Mouse (Mus musculus): Measurements from ENCODE around the gene Med8. TPM values are rescaled to one million over a fixed set of nuclear protein-coding genes. Genes with fewer than 3 reads are reported as not detected.

Med8 gene
- total RNA-seq (2022), result 10 to 100 TPM; 34.8 to 41.7 (median 38.3) TPM

- DNase-seq (ENCODE audit: low spot score in 2 of 2), result peak; percentile 80 to 83
Measured at GRCm38 (mm10) chr4:118409142-118409900, at the start of gene Med8, which contains the start of gene Szt2. Gene Med8 (plus strand): TSS chr4:118409337. Gene Szt2 (minus strand): TSS chr4:118409273.

- peak; percentile 36 to 45 for DNase-seq (ENCODE audit: low spot score in 2 of 2)
Measured at GRCm38 (mm10) chr4:118359896-118360720, 49.0 kb upstream of the Med8 start.

- DNase-seq (ENCODE audit: low spot score in 2 of 2), result no peak
Measured at GRCm38 (mm10) chr4:118361451-118361850, 47.7 kb upstream of the Med8 start.

DNA sequence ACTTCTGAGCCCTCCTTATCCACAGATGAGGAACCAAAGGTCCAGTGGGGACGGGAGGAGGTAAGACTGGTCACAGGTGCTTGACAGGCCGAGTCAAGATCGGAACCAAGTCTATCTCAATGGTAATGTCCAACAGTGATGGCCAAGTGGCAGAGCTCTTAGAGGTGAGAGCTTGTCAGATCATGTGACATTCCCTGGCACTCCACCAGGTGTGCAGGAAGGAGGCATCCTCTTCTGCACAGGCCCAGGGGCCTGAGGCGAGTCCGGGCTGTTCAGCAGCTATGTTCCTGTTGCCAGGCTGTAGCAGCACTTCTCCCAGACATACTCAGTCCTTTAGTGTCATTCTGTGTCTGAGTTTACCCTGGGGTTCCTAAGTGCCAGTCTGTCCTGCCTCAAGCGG lies 46.3 kb upstream of the Med8 start:
- no peak for DNase-seq (ENCODE audit: low spot score in 2 of 2)

- DNase-seq (ENCODE audit: low spot score in 2 of 2), result no peak
Measured at GRCm38 (mm10) chr4:118363985-118364384, 45.2 kb upstream of the Med8 start.

- no peak for DNase-seq (ENCODE audit: low spot score in 2 of 2)
Measured at GRCm38 (mm10) chr4:118364641-118365040, 44.5 kb upstream of the Med8 start.

DNA sequence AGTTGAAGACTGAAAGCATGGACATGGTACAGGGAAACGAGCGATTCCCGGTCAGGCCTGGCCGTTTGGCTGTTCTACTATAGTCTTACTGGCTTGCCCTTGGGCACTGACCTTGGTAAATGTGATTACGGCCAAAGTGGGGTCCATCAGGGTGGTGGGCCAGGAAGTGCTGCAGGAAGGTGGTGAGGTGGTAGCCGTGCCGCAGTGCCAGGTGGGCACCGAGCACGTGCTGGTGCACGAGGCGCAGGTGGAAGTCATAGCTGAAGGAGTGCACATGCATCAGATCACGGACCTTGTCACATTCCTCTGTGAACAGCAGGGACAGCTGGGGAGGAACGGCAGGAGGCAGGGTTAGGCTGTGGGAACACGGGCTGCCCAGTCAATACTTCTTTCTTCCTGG lies 43.1 kb upstream of the Med8 start:
- DNase-seq (ENCODE audit: low spot score in 2 of 2), result no peak

DNA sequence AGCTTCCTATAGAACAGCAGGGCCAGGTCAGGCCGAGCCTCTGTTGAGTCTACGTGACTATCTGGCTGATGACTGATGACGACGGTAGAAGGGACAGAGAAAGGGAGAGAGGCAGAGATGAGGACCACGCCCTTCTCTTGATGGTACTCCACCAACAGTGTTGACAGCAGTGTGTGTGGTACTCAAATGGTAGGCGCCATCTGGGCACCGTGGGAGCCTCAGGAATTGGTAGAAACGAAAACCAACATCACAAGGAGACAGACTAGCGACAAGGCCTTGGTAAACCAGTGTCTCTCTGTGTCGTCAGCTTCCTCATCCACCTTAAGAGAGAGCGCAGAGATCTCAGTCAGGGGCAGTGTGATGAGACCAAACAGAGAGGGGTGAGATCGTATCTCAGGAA lies 41.6 kb upstream of the Med8 start:
- DNase-seq (ENCODE audit: low spot score in 2 of 2), result no peak

GRCm38 (mm10) chr4:118368616-118369015 lies 40.5 kb upstream of the Med8 start:
- no peak for DNase-seq (ENCODE audit: low spot score in 2 of 2)

DNA sequence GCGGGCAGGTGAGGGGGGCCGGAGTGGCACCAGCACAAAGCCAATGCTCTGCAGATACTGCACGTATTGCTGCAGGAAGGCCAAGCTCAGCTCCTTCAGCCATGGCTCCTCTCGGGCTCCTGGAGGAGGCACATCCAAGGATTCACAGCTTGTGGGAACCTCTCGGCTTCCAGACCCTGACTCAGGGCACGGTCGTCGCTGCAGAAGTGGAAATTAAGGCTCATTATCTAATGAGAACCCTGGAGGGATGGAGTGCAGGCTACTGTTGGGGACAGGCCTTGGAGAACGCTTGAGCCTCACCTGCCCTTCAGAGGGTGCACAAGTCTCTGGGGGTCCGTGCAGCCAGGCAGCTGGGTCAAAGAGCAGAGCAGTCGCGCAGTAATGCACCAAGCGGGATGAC lies 37.3 kb upstream of the Med8 start:
- no peak for DNase-seq (ENCODE audit: low spot score in 2 of 2)

DNA sequence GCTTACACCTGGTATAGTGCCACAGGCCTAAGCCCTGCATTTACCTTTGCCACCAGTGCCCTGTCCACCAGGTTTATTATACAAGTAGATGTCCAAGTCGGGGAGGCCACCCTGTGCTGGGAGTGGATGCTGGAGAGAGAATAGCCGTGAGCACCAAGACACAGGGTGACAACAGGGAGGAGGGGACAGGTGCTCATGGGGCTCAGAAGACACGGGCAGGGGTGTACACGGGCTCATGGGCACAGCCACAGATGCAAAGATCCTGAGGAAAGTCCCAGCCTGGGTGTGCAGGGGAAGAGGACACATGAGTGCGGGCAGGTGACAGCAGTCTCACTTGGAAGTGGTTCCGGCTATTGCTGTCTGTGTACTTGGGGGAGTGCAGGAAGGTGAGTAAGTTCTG lies 33.1 kb upstream of the Med8 start:
- no peak for DNase-seq (ENCODE audit: low spot score in 2 of 2)

- no peak for DNase-seq (ENCODE audit: low spot score in 2 of 2)
Measured at GRCm38 (mm10) chr4:118383271-118383670, 25.9 kb upstream of the Med8 start.

DNA sequence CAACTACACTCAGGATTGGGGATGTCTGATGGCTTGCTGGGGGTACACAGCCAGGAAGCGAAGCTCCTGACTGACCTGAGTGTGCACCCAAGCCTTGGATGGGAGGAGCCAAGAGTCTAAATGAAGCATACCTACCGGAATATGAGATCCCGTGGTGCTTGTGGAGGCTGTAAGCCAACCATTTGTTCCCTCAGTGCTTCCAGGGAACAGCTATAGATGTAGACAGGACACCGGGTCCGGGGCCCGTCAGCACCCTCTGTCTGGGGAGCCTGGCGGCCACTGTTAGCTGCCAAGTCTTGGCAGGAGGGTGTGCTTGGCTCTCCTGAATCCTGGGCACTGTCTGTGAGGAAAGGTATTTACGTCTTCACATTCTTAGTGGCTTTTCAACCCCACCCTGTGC lies 21.8 kb upstream of the Med8 start:
- no peak for DNase-seq (ENCODE audit: low spot score in 2 of 2)

DNA sequence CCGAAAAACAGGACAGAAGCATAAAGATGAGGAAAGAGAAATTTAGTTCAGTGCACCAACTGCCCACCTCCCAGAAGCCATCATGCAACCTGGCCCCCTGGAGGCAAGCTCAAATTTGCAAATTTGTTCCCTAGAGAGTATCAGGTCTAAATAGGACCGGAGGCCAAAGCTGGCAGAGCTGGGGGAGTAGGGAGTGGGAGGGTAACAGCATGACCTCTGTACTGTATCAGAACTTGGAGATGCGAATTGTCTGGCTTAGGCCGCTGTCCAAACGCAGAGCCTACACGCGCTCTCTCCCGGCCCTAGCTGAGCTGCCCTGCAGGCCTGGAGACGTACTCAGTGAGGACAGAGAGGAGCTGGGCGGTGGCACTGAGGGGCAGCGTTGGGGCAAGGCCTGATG lies 19.0 kb upstream of the Med8 start:
- no peak for DNase-seq (ENCODE audit: low spot score in 2 of 2)

- DNase-seq (ENCODE audit: low spot score in 2 of 2), result no peak
Measured at GRCm38 (mm10) chr4:118394505-118394904, 14.6 kb upstream of the Med8 start.

DNA sequence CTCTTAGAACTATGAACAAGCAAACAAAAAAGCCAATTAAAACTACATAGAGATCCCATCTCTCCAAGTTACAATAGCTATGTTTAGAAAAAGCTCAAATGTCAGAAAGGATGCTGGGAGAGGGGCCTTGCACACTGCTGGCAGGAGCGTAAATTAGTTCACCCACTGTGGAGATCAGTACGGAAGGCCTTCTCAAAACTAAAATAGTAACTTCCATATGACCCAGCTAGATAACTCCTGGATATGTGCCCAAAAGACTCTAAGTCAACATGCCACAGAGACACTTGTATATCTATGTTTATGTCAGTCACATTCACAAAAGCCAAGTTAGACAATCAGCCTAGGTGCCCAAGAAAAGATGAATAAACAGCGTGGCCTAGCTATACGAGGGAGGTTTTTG lies 13.8 kb upstream of the Med8 start:
- no peak for DNase-seq (ENCODE audit: low spot score in 2 of 2)

- no peak for DNase-seq (ENCODE audit: low spot score in 2 of 2)
Measured at GRCm38 (mm10) chr4:118396433-118396832, 12.7 kb upstream of the Med8 start.

DNA sequence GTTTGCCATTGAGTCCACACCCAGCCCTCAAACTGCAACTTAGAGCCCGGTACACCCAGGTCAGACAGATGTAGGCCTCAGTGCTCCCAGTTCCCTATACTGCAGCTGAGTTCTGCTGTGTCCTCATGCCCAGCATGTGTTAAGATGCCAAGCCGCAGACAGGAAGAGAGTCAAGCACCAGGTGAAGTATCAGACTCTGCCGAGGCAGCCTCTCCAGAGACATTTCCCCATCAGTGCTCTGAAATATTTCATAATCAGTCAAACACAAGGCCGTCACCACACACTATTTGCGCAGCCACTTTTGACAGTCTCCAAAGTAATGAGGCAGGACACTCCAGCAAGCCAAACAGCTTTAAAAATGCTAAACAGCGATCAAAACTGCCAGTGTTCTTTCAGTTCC lies 10.7 kb upstream of the Med8 start:
- no peak for DNase-seq (ENCODE audit: low spot score in 2 of 2)

DNA sequence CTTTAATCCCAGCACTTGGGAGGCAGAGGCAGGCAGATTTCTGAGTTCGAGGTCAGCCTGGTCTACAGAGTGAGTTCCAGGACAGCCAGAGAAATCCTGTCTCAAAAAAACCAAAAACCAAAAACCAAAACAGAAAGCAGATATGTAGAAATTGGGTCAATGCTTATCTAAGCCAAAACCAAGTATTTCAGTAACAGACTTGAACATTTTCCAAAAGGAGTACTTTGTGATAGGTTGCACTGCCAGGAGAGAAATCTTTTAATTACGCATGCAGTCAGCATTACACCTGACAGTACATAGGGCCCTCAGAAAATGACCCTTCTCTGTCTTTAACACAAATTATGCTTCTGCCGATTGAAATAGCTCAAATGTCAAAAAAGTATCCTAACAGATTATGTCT lies 7.7 kb upstream of the Med8 start:
- DNase-seq (ENCODE audit: low spot score in 2 of 2), result no peak

DNA sequence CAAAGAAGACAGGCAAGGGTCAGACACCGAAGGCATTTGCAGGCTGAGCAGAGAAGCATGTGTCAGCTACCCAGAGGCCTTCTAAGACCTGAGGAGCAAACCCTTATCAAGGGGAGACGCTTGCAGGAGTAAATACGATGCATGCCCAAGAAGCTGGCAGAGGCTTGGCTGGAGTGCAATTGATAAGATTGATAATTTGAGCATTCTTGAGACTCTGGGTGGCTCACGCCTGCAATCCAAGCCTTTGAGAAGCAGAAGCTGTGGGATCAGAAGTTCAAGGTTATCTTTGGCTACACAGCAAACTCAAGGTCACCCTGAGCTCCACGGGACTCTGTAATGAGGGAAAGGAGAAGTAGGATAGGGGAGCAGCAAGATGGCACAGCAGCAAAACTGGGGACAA lies 7.2 kb upstream of the Med8 start:
- no peak for DNase-seq (ENCODE audit: low spot score in 2 of 2)

GRCm38 (mm10) chr4:118402701-118403100 lies 6.4 kb upstream of the Med8 start:
- no peak for DNase-seq (ENCODE audit: low spot score in 2 of 2)

DNA sequence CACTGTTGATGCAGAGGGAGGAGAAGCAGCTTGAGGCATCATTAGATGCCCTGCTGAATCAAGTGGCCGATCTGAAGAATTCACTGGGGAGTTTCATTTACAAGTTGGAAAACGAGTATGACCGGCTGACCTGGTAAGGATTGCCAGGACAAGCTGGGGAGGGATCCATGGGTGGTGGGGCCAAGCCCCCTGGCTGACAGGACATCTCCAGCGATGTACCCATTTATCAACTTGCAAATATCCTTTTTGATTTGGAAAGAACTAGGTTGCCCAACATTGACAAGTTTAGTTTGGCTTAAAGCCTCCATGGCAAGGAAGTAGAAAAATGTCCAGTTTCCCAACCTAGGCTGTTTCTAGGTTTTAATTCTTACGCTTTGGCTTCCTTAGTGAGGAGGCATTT lies 1.7 kb downstream of the Med8 start:
- no peak for DNase-seq (ENCODE audit: low spot score in 2 of 2)

- DNase-seq (ENCODE audit: low spot score in 2 of 2), result no peak
Measured at GRCm38 (mm10) chr4:118413553-118413952, 4.4 kb downstream of the Med8 start.
